Mouse (Mus musculus) liver, embryonic 11.5 days (tissue): ENCODE data around the gene Tmem138. TPM values are rescaled to one million over a fixed set of nuclear protein-coding genes. Genes with fewer than 3 reads are reported as not detected.

Experiments used
- ATAC-seq: fragments of 200-750 bp; cut with Nextera tagmentation; replicated peaks from 2 replicates; pipeline ENCODE4 v1.8.0; 2017; ENCODE audit warnings: moderate number of reproducible peaks, mild to moderate bottlenecking, moderate TSS enrichment, moderate library complexity; ENCODE audit not compliant: low FRiP score
- DNase-seq: peaks from one replicate; pipeline ENCODE4 v3.0.0-alpha.2; 2017; ENCODE audit warnings: low spot score
- H3K27ac ChIP-seq: fragments of 300-500 bp; sonication (generic); 2 replicates; pipeline ENCODE4 v1.5.1; 2014; ENCODE audit warnings: mild to moderate bottlenecking, low read depth, low read length, control low read depth
- H3K27me3 ChIP-seq: fragments of 300-500 bp; sonication (generic); replicated peaks from 2 replicates; pipeline ENCODE4 v1.6.1; 2014; ENCODE audit warnings: low read length, mixed read lengths; ENCODE audit not compliant: control insufficient read depth, insufficient read depth
- H3K36me3 ChIP-seq: fragments of 300-500 bp; sonication (generic); 2 replicates; pipeline ENCODE4 v1.6.1; 2014; ENCODE audit warnings: mild to moderate bottlenecking, low read length, moderate library complexity, mixed read lengths; ENCODE audit not compliant: control insufficient read depth, insufficient read depth
- H3K4me1 ChIP-seq: fragments of 300-500 bp; sonication (generic); replicated peaks from 2 replicates; pipeline ENCODE4 v1.6.1; 2014; ENCODE audit warnings: low read length, mixed read lengths; ENCODE audit not compliant: control insufficient read depth, insufficient read depth
- H3K4me2 ChIP-seq: fragments of 300-500 bp; sonication (generic); 2 replicates; pipeline ENCODE4 v1.6.1; 2014; ENCODE audit warnings: mild to moderate bottlenecking, control low read depth, moderate library complexity
- H3K4me3 ChIP-seq: fragments of 300-500 bp; sonication (generic); 2 replicates; pipeline ENCODE4 v1.5.1; 2014; ENCODE audit warnings: low read depth, low read length, control low read depth
- H3K9ac ChIP-seq: fragments of 300-500 bp; sonication (generic); 2 replicates; pipeline ENCODE4 v1.6.1; 2014; ENCODE audit warnings: low read depth, low read length, control low read depth
- H3K9me3 ChIP-seq: fragments of 300-500 bp; sonication (generic); 2 replicates; pipeline ENCODE4 v1.6.1; 2016; ENCODE audit warnings: low read length, inconsistent platforms, mixed read lengths; ENCODE audit not compliant: control insufficient read depth
- WGBS: fragments of 180-500 bp; shearing (Covaris S2); extraction: QIAGEN DNeasy Blood & Tissue Kit; methylation state at CpG from one replicate; pipeline ENCODE4 v1.1.7; 2014; 5-methylcytosine and 5-hydroxymethylcytosine counted together
- polyA plus RNA-seq: library from polyadenylated mRNA; unstranded; fragments of >200 nt; fragmentation: Nextera tagmentation; extraction: Ambion mirVana; gene quantifications from 2 replicates; pipeline ENCODE4 v1.2.1, GENCODE M21; 2014

Tmem138 gene
- polyA plus RNA-seq = 32.6 and 33.3 TPM in 2 replicates

GRCm38 (mm10) chr19:10576690-10577561, at the start of gene Tmem138, which contains the start of gene Cyb561a3:
TSS of gene Tmem138 (minus strand) at chr19:10577362.
TSS of gene Cyb561a3 (plus strand) at chr19:10577172.
- Histone ChIP-seq H3K27me3 (no peaks in the 10 kb centered on the region), H3K4me2 (peak within 1 kb of the TSS; percentile 83), H3K4me3 (peak within 1 kb of the TSS; percentile 74), H3K36me3 (peaks cover 17% of the 10 kb centered on the region), H3K9me3 (no peaks in the 10 kb centered on the region), H3K9ac (peak within 1 kb of the TSS; percentile 84), H3K27ac (peak within 1 kb of the TSS; percentile 74), H3K4me1 (peaks cover 4% of the 10 kb centered on the region; the same call in 1 of the 2 replicates)
- peak; percentile 95 for ATAC-seq
- peak; percentile 94 for DNase-seq
- WGBS = under 1% methylated on average over 44 of the region's 44 CpGs

GRCm38 (mm10) chr19:10608573-10609240, 31.5 kb upstream of the Tmem138 start:
- 94% methylated on average over 5 of the region's 5 CpGs for WGBS
- Histone ChIP-seq H3K4me3 (no peak overlapping the region), H3K9me3 (no peaks in the 10 kb centered on the region), H3K9ac (no peak overlapping the region), H3K4me1 (peaks cover 18% of the 10 kb centered on the region), H3K4me2 (no peak overlapping the region), H3K27me3 (no peaks in the 10 kb centered on the region), H3K36me3 (peaks cover 60% of the 10 kb centered on the region), H3K27ac (no peak overlapping the region)
- ATAC-seq (no peak), DNase-seq (no peak)

GRCm38 (mm10) chr19:10605901-10606622, 28.9 kb upstream of the Tmem138 start:
- Histone ChIP-seq H3K27me3 (no peaks in the 10 kb centered on the region), H3K36me3 (peaks cover 36% of the 10 kb centered on the region), H3K27ac (peak overlapping the region; percentile 83), H3K4me3 (peak overlapping the region; percentile 97), H3K9me3 (no peaks in the 10 kb centered on the region), H3K9ac (peak overlapping the region; percentile 99), H3K4me1 (peaks cover 35% of the 10 kb centered on the region), H3K4me2 (peak overlapping the region; percentile 84)
- DNase-seq (no peak), ATAC-seq (peak; percentile 44; the same call in 1 of the 2 replicates)
- 4% methylated on average over 20 of the region's 20 CpGs for WGBS

- H3K4me2 ChIP-seq = peak within 1 kb of the TSS; percentile 84
- peak within 1 kb of the TSS; percentile 99 for H3K9ac ChIP-seq
- peak; percentile 99 for DNase-seq
- H3K4me1 ChIP-seq = peaks cover 35% of the 10 kb centered on the region
- no peaks in the 10 kb centered on the region for H3K27me3 ChIP-seq
- ATAC-seq = peak; percentile 96
- H3K4me3 ChIP-seq = peak within 1 kb of the TSS; percentile 97
- H3K27ac ChIP-seq = peak within 1 kb of the TSS; percentile 83
- H3K36me3 ChIP-seq = peaks cover 29% of the 10 kb centered on the region
- under 1% methylated on average over 49 of the region's 49 CpGs for whole genome bisulfite sequencing
- H3K9me3 ChIP-seq = no peaks in the 10 kb centered on the region
Measured at GRCm38 (mm10) chr19:10605293-10605900, 28.2 kb upstream of the Tmem138 start, which contains the start of the genes Ddb1 and Tkfc. TSS of gene Ddb1 (plus strand) at chr19:10605327. TSS of gene Tkfc (minus strand) at chr19:10605654.

GRCm38 (mm10) chr19:10604534-10604933, 27.4 kb upstream of the Tmem138 start:
- ATAC-seq (no peak), DNase-seq (no peak)
- Histone ChIP-seq H3K36me3 (peaks cover 26% of the 10 kb centered on the region), H3K9ac (peak overlapping the region; percentile 99), H3K9me3 (no peaks in the 10 kb centered on the region), H3K27me3 (no peaks in the 10 kb centered on the region), H3K27ac (peak overlapping the region; percentile 83), H3K4me3 (peak overlapping the region; percentile 97), H3K4me2 (peak overlapping the region; percentile 84), H3K4me1 (peaks cover 35% of the 10 kb centered on the region)
- WGBS = 46% methylated on average over 3 of the region's 3 CpGs

GRCm38 (mm10) chr19:10603660-10604523, 26.7 kb upstream of the Tmem138 start:
- no peak for ATAC-seq
- Histone ChIP-seq H3K9me3 (no peaks in the 10 kb centered on the region), H3K9ac (peak overlapping the region; percentile 99), H3K27me3 (no peaks in the 10 kb centered on the region), H3K36me3 (peaks cover 22% of the 10 kb centered on the region), H3K4me3 (peak overlapping the region; percentile 97; the same call in 1 of the 2 replicates), H3K4me1 (peaks cover 35% of the 10 kb centered on the region), H3K27ac (peak overlapping the region; percentile 83; the same call in 1 of the 2 replicates), H3K4me2 (peak overlapping the region; percentile 84)
- DNase-seq = no peak
- WGBS = 76% methylated on average over 18 of the region's 18 CpGs

GRCm38 (mm10) chr19:10602787-10603186, 25.6 kb upstream of the Tmem138 start:
- H3K4me1 ChIP-seq = peaks cover 35% of the 10 kb centered on the region
- H3K9me3 ChIP-seq = no peaks in the 10 kb centered on the region
- peaks cover 11% of the 10 kb centered on the region; the same call in 1 of the 2 replicates for H3K36me3 ChIP-seq
- ATAC-seq (no peak; the same call in 1 of the 2 replicates), DNase-seq (peak; percentile 82)
- peak overlapping the region; percentile 68 for H3K9ac ChIP-seq
- H3K27me3 ChIP-seq = no peaks in the 10 kb centered on the region
- peak overlapping the region; percentile 66 for H3K4me2 ChIP-seq
- peak overlapping the region; percentile 30 for H3K4me3 ChIP-seq
- WGBS = 3% methylated on average over 9 of the region's 9 CpGs
- peak overlapping the region; percentile 86 for H3K27ac ChIP-seq
